Mouse (Mus musculus) ES-E14 (cell line): ENCODE data around the gene Ect2.

Source experiments
- CHD2 ChIP-seq: IDR thresholded peaks from 2 replicates; pipeline ENCODE4 v1.6.1; 2014; ENCODE audit warnings: mild to moderate bottlenecking, low read depth, low read length, inconsistent platforms
- MAFK ChIP-seq: IDR thresholded peaks from 2 replicates; pipeline ENCODE4 v1.6.1; 2014; ENCODE audit warnings: mild to moderate bottlenecking, low read depth, low read length, inconsistent platforms; ENCODE audit not compliant: insufficient read depth
- ZNF384 ChIP-seq: IDR thresholded peaks from 2 replicates; pipeline ENCODE4 v1.6.1; 2012; ENCODE audit warnings: low read depth, low read length, inconsistent platforms

GRCm38 (mm10) chr3:27165481-27166065 lies 11.9 kb upstream of the Ect2 start:
- no peak for TF ChIP-seq CHD2
- no peak for TF ChIP-seq ZNF384
- no peak for TF ChIP-seq MAFK
